Mouse (Mus musculus): ENCODE data around the gene Faap20. TPM values are rescaled to one million over a fixed set of nuclear protein-coding genes. Genes with fewer than 3 reads are reported as not detected.

Gene Faap20
- total and polyA plus RNA-seq, 3 experiments: 18.6 to 34.4 TPM; not detected in 1

- Histone ChIP-seq H3K79me2 (ENCODE audit: control insufficient read depth, insufficient read depth, low read length, poor library complexity) (no peaks in the 10 kb centered on the region), H3K27ac (ENCODE audit: control insufficient read depth, low read depth, low read length) (no peak overlapping the region), H3K9ac (ENCODE audit: control insufficient read depth, low read depth, low read length, poor library complexity, severe bottlenecking) (no peak overlapping the region), H3K4me3 (ENCODE audit: control insufficient read depth in 1 of 2, insufficient read depth in 1 of 2, low read depth in 2 of 2, low read length in 2 of 2) (no peak overlapping the region), H3K4me1 (ENCODE audit: control insufficient read depth in 1 of 2, insufficient read depth in 2 of 2, low read length in 2 of 2) (no peaks in the 10 kb centered on the region), H3K27me3 (ENCODE audit: control insufficient read depth in 1 of 2, insufficient read depth in 2 of 2, low read length in 2 of 2) (peaks cover 0 to 1% of the 10 kb centered on the region in 2 experiments; a peak in 2 of 4 replicates), H3K9me3 (replicated peaks; ENCODE audit: insufficient read depth, low read length) (no peaks in the 10 kb centered on the region), H3K36me3 (ENCODE audit: control insufficient read depth in 1 of 2, insufficient read depth in 2 of 2, low read length in 2 of 2) (no peaks in the 10 kb centered on the region)
- DNase-seq (ENCODE audit: low read depth, low spot score): no peak
- TF ChIP-seq MAFK (IDR thresholded peaks at IDR 0.05; ENCODE audit: borderline replicate concordance, low read depth, low read length) (no peak), E2F4 (IDR thresholded peaks at IDR 0.05; ENCODE audit: borderline replicate concordance, low read depth, low read length) (no peak), GABPA (IDR thresholded peaks at IDR 0.05; ENCODE audit: low read depth, low read length) (no peak), ZC3H11A (IDR thresholded peaks at IDR 0.05; ENCODE audit: low read depth, low read length) (no peak), MAX (IDR thresholded peaks at IDR 0.05; ENCODE audit: low read length) (no peak), EP300 (IDR thresholded peaks at IDR 0.05; ENCODE audit: low read depth in 1 of 2, low read length in 2 of 2) (no peak), GATA1 (IDR thresholded peaks at IDR 0.05; ENCODE audit: low read depth, low read length) (no peak), ETS1 (IDR thresholded peaks at IDR 0.05; ENCODE audit: low read depth, low read length) (no peak), CTCF (IDR thresholded peaks at IDR 0.05 in 2 of 3, conservative IDR thresholded peaks at IDR 0.05 in 1 of 3; ENCODE audit: control insufficient read depth in 1 of 3, insufficient read depth in 1 of 3, low read depth in 2 of 3, low read length in 3 of 3, poor library complexity in 1 of 3, severe bottlenecking in 1 of 3) (no peak), MAZ (IDR thresholded peaks at IDR 0.05; ENCODE audit: low read depth, low read length) (no peak), USF2 (IDR thresholded peaks at IDR 0.05; ENCODE audit: borderline replicate concordance in 1 of 2, insufficient read depth in 1 of 2, low read depth in 1 of 2, low read length in 2 of 2) (no peak), TAL1 (IDR thresholded peaks at IDR 0.05; ENCODE audit: low read length) (no peak), USF1 (IDR thresholded peaks at IDR 0.05; ENCODE audit: low read depth, low read length) (no peak), MXI1 (IDR thresholded peaks at IDR 0.05; ENCODE audit: low read depth, low read length) (no peak)
Observed at GRCm38 (mm10) chr4:155274451-155274850, 24.8 kb downstream of the Faap20 start.

DNA sequence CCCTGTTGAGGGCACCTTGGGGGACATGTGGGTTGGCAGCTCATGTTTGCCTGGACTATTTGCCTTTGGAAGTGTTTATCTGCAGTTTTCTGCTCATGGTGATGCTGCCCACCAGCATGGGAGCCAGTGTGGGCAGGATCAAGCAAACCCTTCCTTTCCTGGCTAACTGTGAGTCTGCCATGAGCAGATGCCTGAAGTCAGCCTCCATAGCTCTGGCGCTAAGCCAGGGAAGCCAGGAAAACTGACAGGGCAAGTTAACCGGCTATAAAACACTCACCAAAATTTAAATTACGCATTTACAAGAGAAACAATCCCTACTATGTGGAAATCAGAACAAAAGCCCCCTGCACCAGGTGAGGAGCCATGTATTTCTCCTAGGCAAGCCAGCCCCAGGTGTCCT, 25.2 kb downstream of the Faap20 start:
- H3K4me3 ChIP-seq (ENCODE audit: control insufficient read depth in 1 of 2, insufficient read depth in 1 of 2, low read depth in 2 of 2, low read length in 2 of 2): no peak overlapping the region
- H3K9ac ChIP-seq (ENCODE audit: control insufficient read depth, low read depth, low read length, poor library complexity, severe bottlenecking): no peak overlapping the region
- TF ChIP-seq MAX (IDR thresholded peaks at IDR 0.05; ENCODE audit: low read length) (no peak), GATA1 (IDR thresholded peaks at IDR 0.05; ENCODE audit: low read depth, low read length) (no peak), CHD1 (IDR thresholded peaks at IDR 0.05; ENCODE audit: low read depth, low read length) (no peak), GABPA (IDR thresholded peaks at IDR 0.05; ENCODE audit: low read depth, low read length) (no peak), MXI1 (IDR thresholded peaks at IDR 0.05; ENCODE audit: low read depth, low read length) (no peak), CTCF (IDR thresholded peaks at IDR 0.05 in 2 of 3, conservative IDR thresholded peaks at IDR 0.05 in 1 of 3; ENCODE audit: control insufficient read depth in 1 of 3, insufficient read depth in 1 of 3, low read depth in 2 of 3, low read length in 3 of 3, poor library complexity in 1 of 3, severe bottlenecking in 1 of 3) (no peak), ZMIZ1 (IDR thresholded peaks at IDR 0.05; ENCODE audit: low read depth, low read length) (no peak), TCF12 (IDR thresholded peaks at IDR 0.05; ENCODE audit: low read depth, low read length) (no peak), TAL1 (IDR thresholded peaks at IDR 0.05; ENCODE audit: low read length) (no peak), POLR2AphosphoS5 (IDR thresholded peaks at IDR 0.05; ENCODE audit: borderline replicate concordance, low read depth, low read length) (no peak), BHLHE40 (IDR thresholded peaks at IDR 0.05; ENCODE audit: borderline replicate concordance, low read depth, low read length) (no peak), E2F4 (IDR thresholded peaks at IDR 0.05; ENCODE audit: borderline replicate concordance, low read depth, low read length) (no peak), RCOR1 (IDR thresholded peaks at IDR 0.05; ENCODE audit: low read depth, low read length) (no peak), SMC3 (IDR thresholded peaks at IDR 0.05; ENCODE audit: low read depth, low read length) (no peak), KAT2A (conservative IDR thresholded peaks at IDR 0.05; ENCODE audit: low read depth, low read length) (no peak), ZKSCAN1 (IDR thresholded peaks at IDR 0.05; ENCODE audit: low read depth, low read length) (no peak), POLR2A (IDR thresholded peaks at IDR 0.05; ENCODE audit: control insufficient read depth in 1 of 2, insufficient read depth in 1 of 2, low read depth in 1 of 2, low read length in 2 of 2, poor library complexity in 1 of 2) (no peak), MEF2A (IDR thresholded peaks at IDR 0.05; ENCODE audit: extremely low read depth, insufficient replicate concordance, low read depth, low read length, poor library complexity, severe bottlenecking) (no peak), ZNF384 (IDR thresholded peaks at IDR 0.05; ENCODE audit: low read depth, low read length) (no peak)
- H3K27me3 ChIP-seq (ENCODE audit: control insufficient read depth in 1 of 2, insufficient read depth in 2 of 2, low read length in 2 of 2): peaks cover 0 to 1% of the 10 kb centered on the region in 2 experiments; a peak in 2 of 4 replicates
- H3K9me3 ChIP-seq (replicated peaks; ENCODE audit: insufficient read depth, low read length): no peaks in the 10 kb centered on the region
- no peaks in the 10 kb centered on the region for H3K4me1 ChIP-seq (ENCODE audit: control insufficient read depth in 1 of 2, insufficient read depth in 2 of 2, low read length in 2 of 2)
- no peaks in the 10 kb centered on the region for H3K36me3 ChIP-seq (ENCODE audit: control insufficient read depth in 1 of 2, insufficient read depth in 2 of 2, low read length in 2 of 2)
- no peak overlapping the region for H3K27ac ChIP-seq (ENCODE audit: control insufficient read depth, low read depth, low read length)
- H3K79me2 ChIP-seq (ENCODE audit: control insufficient read depth, insufficient read depth, low read length, poor library complexity): no peaks in the 10 kb centered on the region
- DNase-seq (ENCODE audit: low read depth, low spot score): no peak

Measured in MEL (cell line).